Mouse (Mus musculus) hindbrain, embryonic 14.5 days (tissue): ENCODE results near the gene Prss40. TPM values are rescaled to one million over a fixed set of nuclear protein-coding genes. Genes with fewer than 3 reads are reported as not detected.

Source experiments
- polyA plus RNA-seq: library from polyadenylated mRNA; unstranded; fragments of >200 nt; fragmentation: Nextera tagmentation; extraction: Ambion mirVana; gene quantifications from 2 replicates; pipeline ENCODE4 v1.2.1, GENCODE M21; 2014

Prss40 gene
- polyA plus RNA-seq, 1 experiment from 2014 or later, result not detected

Other genes with a start within 250 kb of the Prss40 start
- 59.5 and 60.6 TPM in 2 replicates for gene Ccdc115, start 121.3 kb downstream of the Prss40 start, polyA plus RNA-seq
- 48.3 and 49.6 TPM in 2 replicates for gene Imp4, start 121.1 kb downstream of the Prss40 start, polyA plus RNA-seq
- gene Ptpn18, start 101.2 kb downstream of the Prss40 start, polyA plus RNA-seq, result 5.5 and 6.8 TPM in 2 replicates
- gene Prss39, start 62.5 kb downstream of the Prss40 start, polyA plus RNA-seq, result not detected in 2 replicates
- gene Cfc1, start 25.3 kb downstream of the Prss40 start, polyA plus RNA-seq, result 0.19 and 0.20 TPM in 2 replicates
- 29.7 and 32.1 TPM in 2 replicates for gene Amer3, start 18.7 kb upstream of the Prss40 start, polyA plus RNA-seq